ENCODE assay signal across 27 mouse cellular contexts in genomic region chr9:59991407-59991806, GRCm38 (mm10). TPM values are rescaled to one million over a fixed set of nuclear protein-coding genes. Genes with fewer than 3 reads are reported as not detected.
DNase-seq lines count a peak whose midpoint lies in the region; ATAC-seq and TF ChIP-seq lines count a peak whose summit lies in the region.
"Had no signal": no experiment of that assay in that cellular context is flagged by ENCODE, and none has a peak within 500 bp of the region (broad histone marks: within the 10 kb centered on the region; RNA-seq: fewer than 3 reads in every experiment).

No protein-coding gene starts in this region.

- H3K4me3 ChIP-seq in gastrocnemius, adult 2 months: no peak overlapping the region
- no peak overlapping the region for H3K4me3 ChIP-seq in kidney, postnatal 0 days (replicated peaks; ENCODE audit: low read depth, low read length)
- H3K4me3 ChIP-seq in embryonic facial prominence, embryonic 15.5 days (replicated peaks): no peak overlapping the region
- H3K4me3 ChIP-seq: forebrain, embryonic 13.5 days; heart, embryonic 10.5 days; hindbrain, embryonic 12.5 days had no signal

- intact Hi-C loops in gastrocnemius, adult 2 months (cut with DNase I): no loop called here
- intact Hi-C loops in gastrocnemius, postnatal 14 days (cut with DNase I; ENCODE audit: low total_unique reads): no loop called here

- no peak overlapping the region for H3K4me2 ChIP-seq in kidney, postnatal 0 days (ENCODE audit: low read length)
- H3K4me2 ChIP-seq in embryonic facial prominence, embryonic 15.5 days (replicated peaks): no peak overlapping the region
- H3K4me2 ChIP-seq: forebrain, embryonic 13.5 days; hindbrain, embryonic 12.5 days had no signal

- H3K4me1 ChIP-seq in kidney, postnatal 0 days (replicated peaks; ENCODE audit: insufficient read depth, low read length): no peaks in the 10 kb centered on the region
- peaks cover 6% of the 10 kb centered on the region; the same call in 1 of the 2 replicates for H3K4me1 ChIP-seq in embryonic facial prominence, embryonic 15.5 days
- H3K4me1 ChIP-seq: forebrain, embryonic 13.5 days; heart, embryonic 10.5 days; hindbrain, embryonic 12.5 days had no signal

- TF ChIP-seq CTCF in gastrocnemius, adult 2 months (IDR thresholded peaks at IDR 0.05): no peak
- no peak for TF ChIP-seq CTCF in kidney, postnatal 0 days (IDR thresholded peaks at IDR 0.05; ENCODE audit: low read depth)

- H3K9ac ChIP-seq in kidney, postnatal 0 days (ENCODE audit: low read depth, low read length): no peak overlapping the region
- H3K9ac ChIP-seq in embryonic facial prominence, embryonic 15.5 days: no peak overlapping the region
- H3K9ac ChIP-seq: forebrain, embryonic 13.5 days; forebrain, postnatal 0 days; hindbrain, embryonic 12.5 days had no signal

- H3K27me3 ChIP-seq in kidney, postnatal 0 days (ENCODE audit: insufficient read depth, low read length): no peaks in the 10 kb centered on the region
- H3K27me3 ChIP-seq in embryonic facial prominence, embryonic 15.5 days: no peaks in the 10 kb centered on the region
- H3K27me3 ChIP-seq: CH12.LX; forebrain, embryonic 13.5 days; hindbrain, embryonic 12.5 days had no signal

- DNase-seq in gastrocnemius, adult 2 months: peak; percentile 27
- DNase-seq in gastrocnemius, postnatal 14 days: no peak
- peak; percentile 34 for DNase-seq in kidney, postnatal 0 days (ENCODE audit: low spot score)
- no peak for DNase-seq in kidney, adult 8-10 months
- DNase-seq in layer of hippocampus, postnatal 10 days (ENCODE audit: low spot score in 2 of 2): no peak
- no peak for DNase-seq in adrenal gland, adult (ENCODE audit: inconsistent age in 2 of 2, low spot score in 1 of 2)
- DNase-seq: adrenal gland, adult 2 months; adrenal gland, postnatal 36 days; cerebellum, adult 8-10 months; cerebellum, postnatal 25 days; forebrain, postnatal 0 days; gastrocnemius, postnatal 36 days; heart, adult 11 months; heart, postnatal 10 days; heart, postnatal 4 days had no signal

- 0 out of 2 replicates have a peak, but pooled peaks cover 6% of the 10 kb centered on the region for H3K36me3 ChIP-seq in kidney, postnatal 0 days (ENCODE audit: insufficient read depth, low read length)
- peaks cover 19% of the 10 kb centered on the region; the same call in 1 of the 2 replicates for H3K36me3 ChIP-seq in embryonic facial prominence, embryonic 15.5 days
- H3K36me3 ChIP-seq: hindbrain, embryonic 12.5 days had no signal

- no peaks in the 10 kb centered on the region for H3K9me3 ChIP-seq in kidney, postnatal 0 days (replicated peaks; ENCODE audit: low read length)
- no peaks in the 10 kb centered on the region for H3K9me3 ChIP-seq in embryonic facial prominence, embryonic 15.5 days (replicated peaks)
- H3K9me3 ChIP-seq: forebrain, embryonic 13.5 days; heart, embryonic 10.5 days; hindbrain, embryonic 12.5 days had no signal

- no peak for ATAC-seq in kidney, postnatal 0 days (replicated peaks; ENCODE audit: low FRiP score, low read depth)
- ATAC-seq in embryonic facial prominence, embryonic 15.5 days (ENCODE audit: insufficient number of reproducible peaks, low FRiP score, low TSS enrichment, low read depth): peak; percentile 78; the same call in 1 of the 2 replicates
- ATAC-seq: activated CD4-positive, CD25-positive, alpha-beta regulatory T cell, adult 4 months; forebrain, embryonic 13.5 days; forebrain, postnatal 0 days; hindbrain, embryonic 16.5 days; inflammation-experienced regulatory T-cells, adult 6 months; Patski had no signal

- 67% methylated on average over 5 of the region's 5 CpGs for WGBS in kidney, postnatal 0 days
- WGBS in embryonic facial prominence, embryonic 15.5 days: 53% methylated on average over 5 of the region's 5 CpGs

- no peak overlapping the region for H3K27ac ChIP-seq in gastrocnemius, adult 2 months
- H3K27ac ChIP-seq in kidney, postnatal 0 days: no peak overlapping the region
- H3K27ac ChIP-seq in embryonic facial prominence, embryonic 15.5 days (replicated peaks): peak overlapping the region; percentile 69
- H3K27ac ChIP-seq: forebrain, embryonic 13.5 days; heart, embryonic 10.5 days; hindbrain, embryonic 12.5 days had no signal

RNA-seq across cellular contexts. Expression of gene Nr2e3, which starts 30.9 kb away (rescaled TPM):
- not detected for total RNA-seq in gastrocnemius, adult 2 months (2021)
- total RNA-seq in gastrocnemius, postnatal 14 days (2021): not detected
- polyA plus RNA-seq in kidney, postnatal 0 days (2015; fragmentation: Nextera tagmentation; extraction: Ambion mirVana): 0.17 TPM in 1 of 2 replicates, not detected in the other
- 1.2 and 1.4 TPM in 2 replicates for polyA plus RNA-seq in embryonic facial prominence, embryonic 15.5 days (2015; fragmentation: Nextera tagmentation; extraction: Ambion mirVana)
- total RNA-seq in layer of hippocampus, postnatal 10 days (2021): not detected
- total RNA-seq: adrenal gland, adult 2 months; adrenal gland, postnatal 36 days; gastrocnemius, adult 18-20 months; gastrocnemius, postnatal 36 days; heart, postnatal 10 days; heart, postnatal 4 days had no signal
- polyA plus RNA-seq: activated CD4-positive, CD25-positive, alpha-beta regulatory T cell, adult 4 months; adrenal gland, adult 2 months; cortical plate, adult 2 months; forebrain, embryonic 13.5 days; forebrain, postnatal 0 days; heart, embryonic 14.5 days; hindbrain, embryonic 16.5 days; inflammation-experienced regulatory T-cells, adult 6 months; Patski had no signal

Comparison
In these comparisons a context has a peak if more than half of its experiments do, and no peak if none do; other contexts are left out.
1. DNase-seq: peak in gastrocnemius, adult 2 months (single experiment) and kidney, postnatal 0 days (single experiment); none in gastrocnemius, postnatal 14 days (single experiment), kidney, adult 8-10 months (0 of 2), layer of hippocampus, postnatal 10 days (0 of 2) and adrenal gland, adult (0 of 2).